Mouse (Mus musculus) intestine, postnatal 0 days (tissue): Measurements from ENCODE around the gene Tmem231. TPM values are rescaled to one million over a fixed set of nuclear protein-coding genes. Genes with fewer than 3 reads are reported as not detected.

Source experiments
- ATAC-seq: fragments of 200-750 bp; cut with Nextera tagmentation; 2 replicates; pipeline ENCODE4 v1.8.0; 2017; ENCODE audit warnings: mild to moderate bottlenecking, moderate TSS enrichment, moderate library complexity
- H3K27ac ChIP-seq: fragments of 300-500 bp; sonication (generic); 2 replicates; pipeline ENCODE4 v1.5.1; 2014; ENCODE audit warnings: mild to moderate bottlenecking, low read depth, low read length, moderate library complexity
- H3K27me3 ChIP-seq: fragments of 300-500 bp; sonication (generic); replicated peaks from 2 replicates; pipeline ENCODE4 v1.6.1; 2014; ENCODE audit warnings: low read length, mixed read lengths; ENCODE audit not compliant: control insufficient read depth, insufficient read depth
- H3K36me3 ChIP-seq: fragments of 300-500 bp; sonication (generic); 2 replicates; pipeline ENCODE4 v1.6.1; 2014; ENCODE audit warnings: mild to moderate bottlenecking, moderate library complexity; ENCODE audit not compliant: control insufficient read depth, insufficient read depth
- H3K4me1 ChIP-seq: fragments of 300-500 bp; sonication (generic); replicated peaks from 2 replicates; pipeline ENCODE4 v1.6.1; 2014; ENCODE audit warnings: antibody characterized with exemption, low read length, mixed read lengths; ENCODE audit not compliant: control insufficient read depth, insufficient read depth
- H3K4me2 ChIP-seq: fragments of 300-500 bp; sonication (generic); replicated peaks from 2 replicates; pipeline ENCODE4 v1.6.1; 2014; ENCODE audit warnings: low read depth, mild to moderate bottlenecking, moderate library complexity
- H3K4me3 ChIP-seq: fragments of 300-500 bp; sonication (generic); 2 replicates; pipeline ENCODE4 v1.5.1; 2014; ENCODE audit warnings: low read depth, low read length
- H3K9ac ChIP-seq: fragments of 300-500 bp; sonication (generic); 2 replicates; pipeline ENCODE4 v1.6.1; 2014; ENCODE audit warnings: mild to moderate bottlenecking, low read depth, low read length
- H3K9me3 ChIP-seq: fragments of 300-500 bp; sonication (generic); 2 replicates; pipeline ENCODE4 v1.6.1; 2016; ENCODE audit warnings: mixed run types; ENCODE audit not compliant: control insufficient read depth
- CTCF ChIP-seq: sonication (generic); IDR thresholded peaks from 2 replicates; pipeline ENCODE4 v1.5.1; 2016; ENCODE audit warnings: low read depth, mild to moderate bottlenecking, control low read depth, antibody characterized with exemption, moderate library complexity
- WGBS: fragments of 180-500 bp; shearing (Covaris S2); extraction: QIAGEN DNeasy Blood & Tissue Kit; methylation state at CpG from one replicate; pipeline ENCODE4 v1.1.7; 2014; 5-methylcytosine and 5-hydroxymethylcytosine counted together
- polyA plus RNA-seq: library from polyadenylated mRNA; unstranded; fragments of >200 nt; fragmentation: Nextera tagmentation; extraction: Ambion mirVana; gene quantifications from 2 replicates; pipeline ENCODE4 v1.2.1, GENCODE M21; 2015

Tmem231 gene
- polyA plus RNA-seq, 1 experiment from 2014 or later: 2.2 TPM

DNA sequence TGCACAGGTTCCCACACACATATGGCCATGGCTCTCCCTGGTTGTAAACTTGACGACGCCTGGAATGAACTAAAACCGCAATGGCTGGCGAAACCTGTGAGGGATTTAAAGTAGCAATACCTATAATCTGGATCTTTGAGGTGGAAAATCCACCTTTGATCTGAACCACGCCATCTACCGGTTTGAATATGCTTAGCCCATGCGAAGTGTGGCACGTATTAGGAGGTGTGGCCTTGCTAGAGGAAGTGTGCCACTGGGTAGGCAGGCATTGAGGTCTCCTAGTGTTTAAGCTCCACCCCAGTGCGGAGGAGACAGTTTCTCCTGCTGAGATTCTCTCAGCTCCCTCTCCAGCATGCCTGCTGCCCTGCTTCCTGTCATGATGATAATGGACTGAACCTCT is 56.0 kb downstream of the Tmem231 start:
- Histone ChIP-seq H3K27me3 (no peaks in the 10 kb centered on the region), H3K9ac (no peak overlapping the region), H3K36me3 (0 out of 2 replicates have a peak, but pooled peaks cover 3% of the 10 kb centered on the region), H3K4me1 (peaks cover 5% of the 10 kb centered on the region; the same call in 1 of the 2 replicates), H3K9me3 (no peaks in the 10 kb centered on the region), H3K4me3 (no peak overlapping the region), H3K4me2 (no peak overlapping the region), H3K27ac (no peak overlapping the region)
- ATAC-seq: no peak
- WGBS: 65% methylated on average over 9 of the region's 9 CpGs
- peak; percentile 45 for TF ChIP-seq CTCF

DNA sequence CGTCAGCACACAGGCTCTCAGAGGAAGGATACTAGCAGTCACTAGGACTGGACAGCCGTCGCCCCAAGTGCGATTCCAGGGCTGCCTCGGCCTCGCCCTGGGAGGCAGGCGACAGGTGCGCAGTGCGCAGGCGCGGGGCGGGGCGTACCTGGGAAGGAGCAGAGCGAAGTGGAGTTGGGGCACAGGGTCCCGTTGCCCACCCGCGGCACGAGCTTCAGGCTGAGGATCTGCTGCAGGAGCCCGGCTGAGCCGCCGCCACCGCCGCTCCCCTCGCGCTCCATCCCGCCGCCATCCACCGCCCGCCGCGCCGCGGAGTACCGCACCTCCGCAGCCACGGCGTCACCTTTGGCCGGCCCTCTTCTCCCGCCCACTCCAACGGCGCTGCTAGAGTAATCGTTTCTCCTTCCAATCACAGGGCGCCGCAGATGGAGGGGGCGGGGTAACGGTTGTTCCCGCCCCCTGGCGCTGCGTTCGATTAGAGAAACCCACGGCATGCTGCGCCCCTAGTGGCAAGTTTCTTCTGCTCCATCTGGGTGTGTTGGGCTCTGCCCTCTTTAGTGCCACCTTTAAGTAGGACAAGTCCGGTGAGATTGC is 57.2 kb downstream of the Tmem231 start, which contains the start of gene Tmem170:
Tmem170 (minus strand) TSS at position 396 of the 594 bp plus-strand sequence.
- peak; percentile 98 for ATAC-seq
- peak within 1 kb of the TSS; percentile 59 for H3K4me3 ChIP-seq
- no peaks in the 10 kb centered on the region for H3K9me3 ChIP-seq
- H3K4me1 ChIP-seq: peaks cover 5% of the 10 kb centered on the region; the same call in 1 of the 2 replicates
- peak within 1 kb of the TSS; percentile 77 for H3K9ac ChIP-seq
- TF ChIP-seq CTCF: peak; percentile 99
- no peaks in the 10 kb centered on the region for H3K27me3 ChIP-seq
- H3K4me2 ChIP-seq: peak within 1 kb of the TSS; percentile 79
- WGBS: under 1% methylated on average over 48 of the region's 53 CpGs
- H3K27ac ChIP-seq: peak within 1 kb of the TSS; percentile 93
- peaks cover 3% of the 10 kb centered on the region; the same call in 1 of the 2 replicates for H3K36me3 ChIP-seq

DNA sequence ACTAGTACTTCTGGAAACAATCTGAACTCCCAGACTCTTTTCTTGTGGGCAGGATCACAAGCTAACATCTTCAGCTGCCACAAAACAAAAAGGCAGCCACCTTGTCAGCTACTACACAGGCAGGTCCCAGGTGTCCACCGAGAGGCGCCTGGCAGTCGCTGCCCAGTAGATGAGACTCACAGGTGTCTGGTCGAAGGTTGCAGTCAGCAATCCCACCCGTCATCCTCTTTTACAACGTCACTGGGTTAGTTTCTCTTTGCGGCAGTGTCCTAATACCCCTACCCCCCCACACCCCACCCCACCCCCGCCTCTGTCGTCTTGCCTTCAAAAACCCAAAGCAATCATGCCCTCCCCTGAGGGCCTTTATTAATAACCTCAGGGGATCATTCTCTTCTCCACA is 57.9 kb downstream of the Tmem231 start:
- 0 out of 2 replicates have a peak, but pooled peaks have one; percentile 18 for TF ChIP-seq CTCF
- H3K9me3 ChIP-seq: no peaks in the 10 kb centered on the region
- H3K9ac ChIP-seq: peak overlapping the region; percentile 77
- H3K4me2 ChIP-seq: peak overlapping the region; percentile 79
- WGBS: 8% methylated on average over 9 of the region's 9 CpGs
- peaks cover 3% of the 10 kb centered on the region; the same call in 1 of the 2 replicates for H3K36me3 ChIP-seq
- H3K4me3 ChIP-seq: peak overlapping the region; percentile 59
- H3K27ac ChIP-seq: peak overlapping the region; percentile 93
- peaks cover 5% of the 10 kb centered on the region; the same call in 1 of the 2 replicates for H3K4me1 ChIP-seq
- ATAC-seq: peak; percentile 55
- no peaks in the 10 kb centered on the region for H3K27me3 ChIP-seq

GRCm38 (mm10) chr8:111871278-111871677 is 62.4 kb downstream of the Tmem231 start:
- H3K9me3 ChIP-seq: no peaks in the 10 kb centered on the region
- TF ChIP-seq CTCF: no peak
- no peaks in the 10 kb centered on the region for H3K27me3 ChIP-seq
- peaks cover 3% of the 10 kb centered on the region; the same call in 1 of the 2 replicates for H3K36me3 ChIP-seq
- no peak overlapping the region for H3K27ac ChIP-seq
- no peak overlapping the region for H3K4me3 ChIP-seq
- H3K9ac ChIP-seq: no peak overlapping the region
- 77% methylated on average over 3 of the region's 3 CpGs for WGBS
- no peak for ATAC-seq
- no peak overlapping the region for H3K4me2 ChIP-seq
- H3K4me1 ChIP-seq: peaks cover 5% of the 10 kb centered on the region; the same call in 1 of the 2 replicates

DNA sequence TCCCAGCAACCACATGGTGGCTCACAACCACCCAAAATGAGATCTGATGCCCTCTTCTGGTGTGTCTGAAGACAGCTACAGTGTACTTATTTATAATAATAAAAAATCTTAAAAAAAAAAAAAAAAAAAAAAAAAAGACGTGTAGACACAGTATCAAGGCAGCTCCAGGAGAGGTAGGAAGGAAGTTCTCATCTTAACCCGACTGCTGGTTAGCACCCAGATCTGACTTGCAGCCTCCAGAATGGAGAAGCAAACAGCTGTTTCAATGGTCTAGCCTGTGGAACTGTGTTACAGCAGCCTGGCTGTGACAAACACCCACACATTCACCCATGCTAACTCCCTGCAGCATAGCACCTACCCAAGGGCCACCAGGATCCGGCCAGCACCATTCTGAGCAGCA is 63.3 kb downstream of the Tmem231 start:
- no peak for TF ChIP-seq CTCF
- Histone ChIP-seq H3K9me3 (no peaks in the 10 kb centered on the region), H3K4me1 (peaks cover 5% of the 10 kb centered on the region; the same call in 1 of the 2 replicates), H3K27me3 (no peaks in the 10 kb centered on the region), H3K9ac (no peak overlapping the region), H3K4me3 (no peak overlapping the region), H3K36me3 (peaks cover 5% of the 10 kb centered on the region; the same call in 1 of the 2 replicates), H3K27ac (no peak overlapping the region), H3K4me2 (no peak overlapping the region)
- WGBS: 92% methylated on average over 3 of the region's 3 CpGs
- ATAC-seq: no peak

GRCm38 (mm10) chr8:111868664-111869063 is 65.0 kb downstream of the Tmem231 start:
- H3K36me3 ChIP-seq: peaks cover 4% of the 10 kb centered on the region; the same call in 1 of the 2 replicates
- H3K9me3 ChIP-seq: no peaks in the 10 kb centered on the region
- no peak for TF ChIP-seq CTCF
- no peak for ATAC-seq
- no peak overlapping the region for H3K9ac ChIP-seq
- no peaks in the 10 kb centered on the region for H3K27me3 ChIP-seq
- H3K27ac ChIP-seq: no peak overlapping the region
- no peaks in the 10 kb centered on the region for H3K4me1 ChIP-seq
- H3K4me2 ChIP-seq: no peak overlapping the region
- WGBS: 56% methylated on average over 2 of the region's 2 CpGs
- no peak overlapping the region for H3K4me3 ChIP-seq
